Mouse (Mus musculus) adrenal gland, adult 2 months (tissue): ENCODE results near the gene Ssbp2. TPM values are rescaled to one million over a fixed set of nuclear protein-coding genes. Genes with fewer than 3 reads are reported as not detected.

Experiments used
- DNase-seq: peaks from one replicate; pipeline ENCODE4 v3.0.0; 2021
- long read RNA-seq: library from polyadenylated mRNA; stranded (forward); transcript quantifications from one replicate; pipeline ENCODE4 v2.0.0, GENCODE M21; 2021
- polyA plus RNA-seq: library from polyadenylated mRNA; depleted of rRNA; stranded (reverse); fragments of >200 nt; gene quantifications from 2 replicates; pipeline ENCODE4 v1.2.3, GENCODE M21; 2012; rRNA removed
- total RNA-seq, 2 experiments: library from RNA; stranded (reverse); gene quantifications; 2 replicates each; pipeline ENCODE4 v1.2.3; 2021

Gene Ssbp2
- total RNA-seq (10 to 100 TPM; 23.8 to 41.2 TPM), polyA plus RNA-seq (3.9 and 5.5 TPM in 2 replicates)
- long read RNA-seq, transcript Ssbp2-202 (16 exons, 1,633 nt): minor isoform, 9 of 22 reads
- long read RNA-seq, transcript Ssbp2-201 (17 exons, 3,957 nt): major isoform, 10 of 22 reads
- long read RNA-seq, partial matches to known transcripts: 1 of 22 reads
- long read RNA-seq, other reads (novel, unspliced or antisense): 1 of 22 reads

GRCm38 (mm10) chr13:91459896-91460620, at the start of gene Ssbp2:
TSS of gene Ssbp2 (plus strand) at chr13:91460283.
- DNase-seq: no peak

DNA sequence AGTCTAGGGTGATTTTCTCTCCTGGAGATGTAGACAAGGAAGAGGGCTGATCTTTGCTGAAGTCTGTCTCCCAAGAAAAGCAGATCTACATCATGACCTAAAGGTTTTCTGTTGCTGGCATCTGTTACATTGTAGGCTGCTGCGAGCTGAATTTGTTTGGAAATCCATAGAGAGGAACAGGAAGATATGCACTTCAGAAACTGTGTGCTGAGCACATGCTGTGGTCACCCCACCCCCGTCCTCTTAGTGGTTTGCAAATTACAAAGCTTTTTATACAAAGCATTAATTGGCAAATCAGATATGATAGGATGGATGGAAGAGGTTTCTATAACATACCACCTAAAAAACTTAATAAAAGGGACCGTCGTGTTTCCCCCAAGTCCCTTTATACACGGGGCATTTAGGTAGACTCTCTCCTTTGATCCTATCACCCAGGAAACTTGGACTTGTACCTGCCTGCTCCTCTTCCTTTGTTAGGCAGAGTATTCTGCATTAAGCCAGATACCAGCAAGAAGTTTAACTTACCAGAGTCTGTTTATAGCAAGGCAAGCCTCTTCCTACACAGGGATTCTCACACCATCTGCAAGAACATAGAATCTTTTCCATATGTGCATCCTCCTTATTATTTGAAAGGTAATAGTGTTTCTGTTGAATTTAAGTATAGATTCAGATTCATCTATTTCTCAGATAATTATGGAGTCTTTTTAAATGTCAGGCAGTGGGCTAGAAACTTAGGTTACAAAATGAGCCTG, 46.2 kb upstream of the Ssbp2 start:
- no peak for DNase-seq

GRCm38 (mm10) chr13:91415896-91416295, 44.2 kb upstream of the Ssbp2 start:
- no peak for DNase-seq

- no peak for DNase-seq
These were observed 43.4 kb upstream of the Ssbp2 start for GRCm38 (mm10) chr13:91416698-91417097.

GRCm38 (mm10) chr13:91421387-91421949, 38.6 kb upstream of the Ssbp2 start:
- DNase-seq: peak; percentile 61

- peak; percentile 11 for DNase-seq
These were observed 29.2 kb upstream of the Ssbp2 start for GRCm38 (mm10) chr13:91430867-91431266.

DNA sequence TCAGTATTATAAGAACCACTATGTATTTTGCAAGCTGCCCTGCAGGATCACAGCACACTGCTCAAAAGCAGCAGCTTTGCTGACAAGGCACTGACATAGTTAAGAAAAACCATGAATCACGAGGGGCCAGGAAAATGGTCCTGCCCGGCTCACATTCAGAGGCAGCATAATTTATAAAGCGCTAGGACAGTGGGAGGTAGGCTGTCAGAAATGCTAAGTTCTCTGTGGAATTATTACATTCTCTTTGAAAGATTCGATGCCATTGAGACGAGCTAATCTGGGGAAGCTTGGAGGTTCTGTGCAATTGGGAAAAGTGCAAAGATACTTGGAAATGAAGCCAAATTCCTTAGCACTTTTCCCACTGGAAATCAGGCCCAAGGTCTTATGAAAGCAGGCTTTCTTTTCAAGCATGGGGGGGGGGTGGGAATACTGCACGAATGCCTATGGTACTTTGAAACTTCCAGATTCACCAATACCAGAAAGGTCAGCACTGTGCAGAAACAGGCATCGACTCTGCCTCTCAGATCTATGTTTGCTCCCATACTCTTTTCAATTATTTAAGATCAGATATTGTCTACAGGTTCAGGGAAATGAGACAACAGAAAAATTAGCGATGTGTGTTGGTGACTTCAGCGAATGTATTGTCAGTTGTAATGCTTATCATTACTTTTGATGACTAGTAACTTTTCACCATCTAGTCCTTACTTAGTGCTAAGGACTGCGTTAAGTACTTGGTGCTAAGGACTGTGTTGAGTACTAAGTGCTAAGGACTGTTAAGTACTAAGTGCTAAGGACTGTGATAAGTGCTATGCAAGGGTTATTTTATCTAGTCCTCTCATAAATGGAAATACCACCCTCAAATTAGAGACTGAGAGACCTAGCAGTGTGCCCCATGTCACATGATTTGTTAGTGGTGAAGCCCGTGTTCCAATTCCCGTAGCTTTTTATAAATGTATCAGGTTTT, 28.4 kb upstream of the Ssbp2 start:
- peak; percentile 36 for DNase-seq

- no peak for DNase-seq
These were observed 27.1 kb upstream of the Ssbp2 start for GRCm38 (mm10) chr13:91433021-91433420.

GRCm38 (mm10) chr13:91437931-91438330, 22.2 kb upstream of the Ssbp2 start:
- no peak for DNase-seq

DNA sequence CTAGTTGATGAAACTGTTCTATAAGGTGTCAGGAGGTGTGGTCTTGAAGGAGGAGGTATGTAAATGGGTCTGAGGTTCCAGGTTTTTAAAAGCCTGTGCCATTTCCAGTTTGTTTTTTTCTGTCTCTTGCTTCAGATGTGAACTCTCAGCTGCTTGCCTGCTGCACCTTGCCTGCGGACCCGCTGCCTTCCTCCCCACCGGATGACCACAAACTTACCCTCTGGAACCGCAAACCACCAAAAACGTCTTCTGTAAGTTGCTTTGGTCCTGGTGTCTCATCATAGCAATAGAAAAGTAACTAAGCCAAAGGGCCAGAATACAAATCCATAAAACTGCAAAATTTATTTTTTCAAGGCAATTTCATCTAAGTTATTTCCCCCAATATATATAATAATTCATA, 18.6 kb upstream of the Ssbp2 start:
- DNase-seq: no peak

GRCm38 (mm10) chr13:91446728-91447127, 13.4 kb upstream of the Ssbp2 start:
- no peak for DNase-seq

DNA sequence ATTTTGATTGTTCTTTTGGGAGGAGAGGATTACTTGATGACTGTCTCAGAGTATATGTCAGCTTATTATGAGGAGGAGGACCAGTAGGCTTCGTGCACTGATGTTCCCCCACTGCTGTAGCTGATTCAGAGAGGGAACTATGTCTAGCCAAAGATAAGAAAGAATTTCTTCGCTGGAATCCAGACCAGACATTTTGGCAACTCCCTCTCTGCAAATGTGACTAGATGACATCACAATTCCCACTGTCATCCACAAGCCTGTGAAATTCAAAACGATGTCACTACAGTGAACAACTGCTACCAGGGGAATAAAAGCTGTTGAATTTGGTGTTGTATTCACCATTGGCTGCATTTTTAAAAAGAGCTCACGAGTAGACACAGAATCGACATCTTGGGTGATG, 11.1 kb upstream of the Ssbp2 start:
- DNase-seq: no peak

- no peak for DNase-seq
These were observed 8.5 kb upstream of the Ssbp2 start for GRCm38 (mm10) chr13:91451405-91452166.

GRCm38 (mm10) chr13:91452269-91452668, 7.8 kb upstream of the Ssbp2 start:
- DNase-seq: no peak

GRCm38 (mm10) chr13:91453236-91453635, 6.8 kb upstream of the Ssbp2 start:
- no peak for DNase-seq

- DNase-seq: no peak
These were observed 4.0 kb upstream of the Ssbp2 start for GRCm38 (mm10) chr13:91456041-91456440.

GRCm38 (mm10) chr13:91456735-91457134, 3.3 kb upstream of the Ssbp2 start:
- DNase-seq: no peak

DNA sequence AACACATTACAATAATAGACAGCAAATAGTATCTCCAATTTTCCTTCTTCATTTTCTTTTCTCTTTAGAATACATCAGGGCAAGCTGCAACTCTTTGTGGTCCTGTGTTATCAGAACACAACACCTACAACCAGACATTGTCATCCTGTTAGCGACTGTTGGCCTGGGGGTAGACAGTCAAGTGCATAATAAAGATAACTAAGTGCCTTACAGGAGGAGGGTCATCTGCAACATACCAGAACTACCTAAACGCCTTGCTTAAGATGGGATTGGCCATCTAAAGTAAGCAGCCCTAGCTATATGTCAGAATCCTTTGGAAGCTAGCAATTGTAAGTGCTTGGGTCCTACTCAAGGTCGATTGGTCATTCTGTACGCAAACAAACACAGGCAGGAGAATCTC, 2.1 kb upstream of the Ssbp2 start:
- DNase-seq: no peak

DNA sequence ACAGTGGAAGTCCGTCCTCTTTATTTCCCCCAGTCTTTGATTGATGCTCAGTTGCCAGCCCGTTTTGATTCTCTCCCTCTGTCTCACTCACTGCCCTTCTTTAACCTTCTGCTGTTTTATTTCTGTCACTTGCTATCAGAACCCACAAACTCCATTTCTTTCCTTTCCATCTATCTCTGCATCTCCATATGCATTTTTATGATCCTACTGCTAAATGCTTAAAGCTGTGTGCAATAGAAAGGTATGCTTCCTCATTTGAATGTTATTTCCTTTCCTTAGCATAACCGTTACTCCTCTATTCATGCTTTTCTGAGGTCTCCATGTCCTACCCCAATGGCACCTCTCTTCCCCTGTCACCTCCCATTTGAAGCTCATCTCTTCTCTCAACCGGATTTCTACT, 594 bp upstream of the Ssbp2 start:
- no peak for DNase-seq

GRCm38 (mm10) chr13:91460621-91461284, 670 bp downstream of the Ssbp2 start:
- DNase-seq: peak; percentile 100
